In genomic region chr6:131292991-131293788, GRCm38 (mm10) we compare ENCODE assay signal across 8 mouse cellular contexts. TPM values are rescaled to one million over a fixed set of nuclear protein-coding genes. Genes with fewer than 3 reads are reported as not detected.
A peak's percentile ranks its signal among the peaks of the same experiment; 100 is the strongest.
DNase-seq lines count a peak whose midpoint lies in the region; ATAC-seq and TF ChIP-seq lines count a peak whose summit lies in the region.

TSS of gene Magohb (minus strand) at chr6:131293244.

- no peak for TF ChIP-seq CTCF in brain, embryonic 14.5 days (IDR thresholded peaks at IDR 0.05; ENCODE audit: borderline replicate concordance, extremely low read depth, insufficient read depth, insufficient read length)
- no peak for TF ChIP-seq CTCF in midbrain, postnatal 0 days (IDR thresholded peaks at IDR 0.05)

- peak within 1 kb of the TSS; percentile 77 for H3K4me2 ChIP-seq in heart, embryonic 11.5 days
- H3K4me2 ChIP-seq in kidney, embryonic 15.5 days = peak within 1 kb of the TSS; percentile 70
- peak within 1 kb of the TSS; percentile 63 for H3K4me2 ChIP-seq in limb, embryonic 15.5 days
- H3K4me2 ChIP-seq in midbrain, postnatal 0 days (ENCODE audit: low read depth, low read length, poor library complexity, severe bottlenecking) = peak within 1 kb of the TSS; percentile 68

- peak within 1 kb of the TSS; percentile 74 for H3K4me3 ChIP-seq in heart, embryonic 11.5 days (ENCODE audit: low read depth, low read length)
- H3K4me3 ChIP-seq in kidney, embryonic 15.5 days (replicated peaks) = peak within 1 kb of the TSS; percentile 83
- peak within 1 kb of the TSS; percentile 66 for H3K4me3 ChIP-seq in limb, embryonic 15.5 days
- peak within 1 kb of the TSS; percentile 54 for H3K4me3 ChIP-seq in midbrain, postnatal 0 days (ENCODE audit: low read depth, low read length)

- no peaks in the 10 kb centered on the region for H3K9me3 ChIP-seq in heart, embryonic 11.5 days (replicated peaks; ENCODE audit: control insufficient read depth, low read length)
- no peaks in the 10 kb centered on the region for H3K9me3 ChIP-seq in kidney, embryonic 15.5 days (replicated peaks)
- no peaks in the 10 kb centered on the region for H3K9me3 ChIP-seq in limb, embryonic 15.5 days
- no peaks in the 10 kb centered on the region for H3K9me3 ChIP-seq in midbrain, postnatal 0 days (ENCODE audit: low read length)

- DNase-seq in B cell, adult 2 months = peak; percentile 93 to 94
- DNase-seq in brain, embryonic 14.5 days (ENCODE audit: low read depth) = peak; percentile 91
- peak; percentile 83 for DNase-seq in midbrain, postnatal 0 days (ENCODE audit: low spot score)
- peak; percentile 92 for DNase-seq in spleen, postnatal 10 days (ENCODE audit: low spot score in 2 of 2)

- peak within 1 kb of the TSS; percentile 93 for H3K9ac ChIP-seq in heart, embryonic 11.5 days (ENCODE audit: low read depth, low read length)
- peak within 1 kb of the TSS; percentile 59 for H3K9ac ChIP-seq in kidney, embryonic 15.5 days
- peak within 1 kb of the TSS; percentile 63 for H3K9ac ChIP-seq in limb, embryonic 15.5 days
- peak within 1 kb of the TSS; percentile 71 for H3K9ac ChIP-seq in midbrain, postnatal 0 days (replicated peaks; ENCODE audit: low read length, poor library complexity, severe bottlenecking)

- 4% methylated on average over 51 of the region's 51 CpGs for WGBS in heart, embryonic 11.5 days (ENCODE audit: insufficient replicate concordance)
- WGBS in kidney, embryonic 15.5 days = 3% methylated on average over 51 of the region's 51 CpGs
- WGBS in limb, embryonic 15.5 days = 2% methylated on average over 49 of the region's 51 CpGs
- 1% methylated on average over 48 of the region's 51 CpGs for WGBS in midbrain, postnatal 0 days

- H3K27ac ChIP-seq in heart, embryonic 11.5 days (ENCODE audit: low read depth, low read length) = 0 out of 2 replicates have a peak within 1 kb of the TSS, but pooled peaks have one; percentile 22
- H3K27ac ChIP-seq in kidney, embryonic 15.5 days = peak within 1 kb of the TSS; percentile 74
- peak within 1 kb of the TSS; percentile 79 for H3K27ac ChIP-seq in limb, embryonic 15.5 days
- H3K27ac ChIP-seq in midbrain, postnatal 0 days (ENCODE audit: low read depth, low read length) = peak within 1 kb of the TSS; percentile 69

- peak; percentile 83 for ATAC-seq in erythroblast, adult 5-6 weeks (replicated peaks; ENCODE audit: low FRiP score, poor library complexity, severe bottlenecking)
- peak; percentile 84 for ATAC-seq in heart, embryonic 11.5 days (replicated peaks; ENCODE audit: insufficient number of reproducible peaks, low FRiP score, low TSS enrichment)
- ATAC-seq in kidney, embryonic 15.5 days (replicated peaks; ENCODE audit: low FRiP score) = peak; percentile 86
- ATAC-seq in limb, embryonic 15.5 days (ENCODE audit: insufficient number of reproducible peaks, low FRiP score, low TSS enrichment, low read depth) = 0 out of 2 replicates have a peak, but pooled peaks have one; percentile 71
- peak; percentile 88 for ATAC-seq in midbrain, postnatal 0 days (ENCODE audit: low FRiP score)

- no peaks in the 10 kb centered on the region for H3K36me3 ChIP-seq in heart, embryonic 11.5 days (ENCODE audit: control insufficient read depth, insufficient read depth, low read length)
- peaks cover 8% of the 10 kb centered on the region for H3K36me3 ChIP-seq in kidney, embryonic 15.5 days
- H3K36me3 ChIP-seq in limb, embryonic 15.5 days = peaks cover 3% of the 10 kb centered on the region; the same call in 1 of the 2 replicates
- H3K36me3 ChIP-seq in midbrain, postnatal 0 days (ENCODE audit: insufficient read depth, low read length) = no peaks in the 10 kb centered on the region; the same call in 1 of the 2 replicates

- no peak for TF ChIP-seq POLR2A in brain, embryonic 14.5 days (IDR thresholded peaks at IDR 0.05; ENCODE audit: borderline replicate concordance, extremely low read depth, insufficient read depth, insufficient read length, poor library complexity, severe bottlenecking)

- peaks cover 6% of the 10 kb centered on the region; the same call in 1 of the 2 replicates for H3K4me1 ChIP-seq in heart, embryonic 11.5 days (ENCODE audit: control insufficient read depth, insufficient read depth, low read length)
- peaks cover 13% of the 10 kb centered on the region; the same call in 1 of the 2 replicates for H3K4me1 ChIP-seq in kidney, embryonic 15.5 days
- peaks cover 8% of the 10 kb centered on the region for H3K4me1 ChIP-seq in limb, embryonic 15.5 days
- peaks cover 7% of the 10 kb centered on the region; the same call in 1 of the 2 replicates for H3K4me1 ChIP-seq in midbrain, postnatal 0 days (ENCODE audit: insufficient read depth, low read length)

- H3K27me3 ChIP-seq in heart, embryonic 11.5 days (ENCODE audit: control insufficient read depth, insufficient read depth, low read length) = no peaks in the 10 kb centered on the region
- H3K27me3 ChIP-seq in kidney, embryonic 15.5 days = no peaks in the 10 kb centered on the region
- no peaks in the 10 kb centered on the region for H3K27me3 ChIP-seq in limb, embryonic 15.5 days
- H3K27me3 ChIP-seq in midbrain, postnatal 0 days (ENCODE audit: insufficient read depth, low read length) = no peaks in the 10 kb centered on the region

RNA-seq across cellular contexts. Expression of gene Magohb, which starts in this region (rescaled TPM):
- polyA plus RNA-seq in brain, embryonic 14.5 days (2012; rRNA removed) = 20.6 and 27.2 TPM in 2 replicates
- 13.1 and 14.2 TPM in 2 replicates for total RNA-seq in erythroblast, adult 5-6 weeks (2015; ENCODE audit: low replicate concordance)
- total RNA-seq in erythroblast, adult 5-6 weeks (2017; ENCODE audit: low replicate concordance) = 5.1 and 14.8 TPM in 2 replicates
- polyA plus RNA-seq in heart, embryonic 11.5 days (2014; fragmentation: Nextera tagmentation; extraction: Ambion mirVana) = 43.5 and 46.2 TPM in 2 replicates
- polyA plus RNA-seq in kidney, embryonic 15.5 days (2015; fragmentation: Nextera tagmentation; extraction: Ambion mirVana) = 62.1 and 70.2 TPM in 2 replicates
- 46.0 and 50.0 TPM in 2 replicates for polyA plus RNA-seq in limb, embryonic 15.5 days (2015; fragmentation: Nextera tagmentation; extraction: Ambion mirVana)
- 8.2 and 17.5 TPM in 2 replicates for total RNA-seq in midbrain, postnatal 0 days (2014; rRNA removed)
- 27.1 and 28.8 TPM in 2 replicates for polyA plus RNA-seq in midbrain, postnatal 0 days (2015; fragmentation: Nextera tagmentation; extraction: Ambion mirVana)

Comparison
In these comparisons a context has a peak if more than half of its experiments do, and no peak if none do; other contexts are left out.
1. Peak in every context shown above with its lines: DNase-seq, ATAC-seq, H3K4me3 ChIP-seq and H3K27ac ChIP-seq.
2. H3K27ac ChIP-seq: peak in every context shown above with its lines; median percentile 79 in limb, embryonic 15.5 days; 74 in kidney, embryonic 15.5 days; 69 in midbrain, postnatal 0 days; 22 in heart, embryonic 11.5 days.